Mouse (Mus musculus): ENCODE results near the gene Tmem183a.

GRCm38 (mm10) chr1:134310291-134310690 lies 51.5 kb downstream of the Tmem183a start:
- TF ChIP-seq POLR2A (IDR thresholded peaks at IDR 0.05; ENCODE audit: extremely low read depth, insufficient read depth, low read length) (no peak), CTCF (IDR thresholded peaks at IDR 0.05; ENCODE audit: low read depth, low read length) (no peak)
